Mouse (Mus musculus): ENCODE measurements around the gene Diexf.

Gene Diexf

DNA sequence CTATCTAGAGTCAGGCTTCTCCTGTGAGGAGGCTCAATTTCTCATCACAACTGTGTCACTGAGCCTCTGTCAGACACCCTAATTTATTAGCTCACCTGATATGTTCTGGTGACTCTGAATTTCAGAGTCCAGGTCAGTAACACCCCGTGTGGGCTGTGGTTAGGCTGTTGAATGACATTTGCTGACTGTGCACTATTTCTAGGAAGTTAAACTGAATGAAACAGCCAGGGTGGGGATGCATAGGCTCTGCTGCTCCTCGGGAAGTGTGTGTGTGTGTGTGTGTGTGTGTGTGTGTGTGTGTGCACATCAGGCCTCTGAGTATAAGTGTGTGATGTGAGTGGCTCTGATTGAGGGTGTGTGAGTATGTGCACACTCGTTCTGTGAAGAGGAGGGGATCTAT is 8.6 kb upstream of the Diexf start:
- no peak for DNase-seq (ENCODE audit: low read depth, low spot score)

DNA sequence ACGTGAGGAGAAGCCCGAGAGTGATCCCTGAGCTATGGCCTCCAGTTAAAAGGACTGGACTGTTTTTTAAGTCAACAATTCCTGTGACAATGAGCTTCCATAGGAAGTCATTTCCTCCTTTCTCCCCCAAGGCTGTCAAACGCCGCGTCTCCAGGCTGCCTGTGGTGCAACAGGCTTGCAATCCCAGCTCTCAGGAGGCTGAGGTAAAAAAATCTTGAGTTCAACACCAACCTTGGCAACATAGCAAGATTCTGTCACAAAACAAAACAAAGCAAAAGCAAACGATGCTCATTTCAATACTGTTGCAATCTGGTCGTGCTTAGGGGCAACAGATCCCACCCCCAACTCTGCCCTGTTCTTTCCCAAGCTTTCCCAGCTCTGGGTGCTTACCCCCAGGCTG is 8.0 kb upstream of the Diexf start:
- DNase-seq (ENCODE audit: low read depth, low spot score), result peak; percentile 62

DNA sequence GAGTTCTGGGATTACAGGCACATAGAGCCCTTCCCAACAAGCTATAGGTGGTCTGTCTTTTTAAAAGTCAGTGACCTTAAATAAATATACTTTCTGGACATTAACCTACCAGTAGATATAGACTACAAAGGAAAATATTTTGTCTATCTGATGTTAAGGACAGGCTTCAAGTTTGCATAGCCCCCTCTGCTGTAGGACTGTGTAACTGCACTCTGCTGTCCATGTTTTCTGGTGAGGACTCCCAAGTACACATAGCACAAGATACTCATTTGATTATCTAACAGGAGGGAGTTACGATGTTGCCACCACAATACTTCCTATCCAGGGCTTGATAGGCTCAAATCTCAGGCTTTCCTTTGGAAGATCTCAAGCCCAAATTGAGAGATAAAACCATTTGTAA is 3.7 kb upstream of the Diexf start:
- DNase-seq (ENCODE audit: low read depth, low spot score), result peak; percentile 17

DNA sequence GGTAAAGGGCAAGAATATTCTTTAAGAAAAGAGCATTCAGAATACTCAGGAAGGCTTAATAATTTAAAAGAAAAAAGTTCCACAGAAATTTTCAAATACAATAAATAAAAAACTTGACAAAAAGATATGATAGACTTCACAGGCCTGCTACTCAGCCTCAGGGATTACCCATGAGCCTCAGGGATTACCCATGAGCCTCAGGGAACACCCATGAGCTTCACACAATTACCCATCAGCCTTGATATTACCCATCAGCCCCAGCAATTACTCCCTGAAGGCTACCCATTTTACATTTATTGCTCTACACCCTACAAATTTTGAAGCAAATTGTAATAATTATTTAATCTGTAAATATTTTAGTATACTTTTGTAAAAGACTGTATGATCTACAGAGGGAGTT is 2.3 kb upstream of the Diexf start:
- DNase-seq (ENCODE audit: low read depth, low spot score), result no peak

DNA sequence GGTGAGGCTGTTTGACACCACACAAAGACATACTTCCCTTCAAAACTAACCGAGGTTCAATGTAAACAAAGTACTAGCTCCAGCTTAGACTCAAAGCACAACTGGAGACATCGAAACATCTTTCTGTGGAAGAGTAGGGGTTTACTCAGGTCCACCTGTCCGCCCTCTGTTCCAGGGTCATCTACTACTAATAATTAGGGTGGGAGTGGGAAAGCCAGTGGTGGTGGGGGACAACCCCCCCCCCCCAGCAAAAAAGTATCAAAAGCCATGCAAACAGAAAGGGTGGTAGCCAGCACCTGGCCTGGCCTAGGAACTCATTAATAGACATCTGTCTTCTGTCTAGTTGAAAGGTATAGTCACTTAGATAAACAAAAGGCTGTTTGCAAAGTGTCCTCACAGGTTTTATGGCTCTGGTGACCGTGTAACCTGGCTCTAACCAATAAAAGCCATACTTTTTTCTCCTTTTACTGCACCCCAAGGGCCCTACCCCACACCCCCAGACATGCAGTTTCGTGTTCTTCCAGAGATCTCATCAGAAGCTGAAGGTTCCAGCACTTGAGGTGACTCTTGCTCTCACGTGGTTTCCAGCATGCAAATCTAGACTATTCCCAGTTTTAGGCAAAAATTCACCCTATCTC is 1.4 kb upstream of the Diexf start:
- no peak for DNase-seq (ENCODE audit: low read depth, low spot score)

DNA sequence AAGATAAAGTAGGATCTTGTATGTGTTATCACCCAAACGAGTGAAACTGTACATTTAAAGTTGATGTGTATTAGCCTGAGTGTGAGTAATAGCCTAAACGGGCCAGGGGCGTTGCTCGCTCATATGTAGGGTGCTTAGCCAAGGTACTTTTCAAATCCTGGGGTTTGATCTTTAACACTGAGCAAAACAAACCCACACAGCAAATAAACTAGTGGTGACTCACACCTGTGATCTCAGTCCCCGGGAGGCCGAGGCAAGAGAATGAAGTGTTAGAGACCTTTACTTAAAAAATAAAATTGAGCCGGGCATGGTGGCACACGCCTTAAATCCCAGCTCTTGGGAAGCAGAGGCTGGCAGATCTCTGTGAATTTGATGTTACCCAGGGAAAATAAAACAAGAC is 767 bp upstream of the Diexf start:
- peak; percentile 60 for DNase-seq (ENCODE audit: low read depth, low spot score)

DNA sequence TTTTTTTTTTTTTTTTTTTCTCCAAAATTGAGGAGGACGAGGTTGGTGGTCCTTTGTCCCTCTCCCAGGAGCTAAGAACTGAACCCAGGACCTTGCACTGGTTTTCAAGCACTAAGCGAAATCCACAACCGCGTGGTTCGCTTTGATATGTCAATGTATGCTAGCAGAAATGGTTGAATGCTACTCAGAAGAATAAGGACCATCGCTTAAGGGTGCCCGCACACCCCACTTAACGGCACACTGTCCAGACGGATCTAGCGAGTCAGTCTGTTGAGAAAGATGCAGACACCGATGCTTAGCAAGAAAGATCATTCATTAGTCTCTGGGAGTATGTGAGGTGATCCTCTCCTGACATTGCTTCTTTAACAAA is 369 bp upstream of the Diexf start:
- DNase-seq (ENCODE audit: low read depth, low spot score), result no peak

DNA sequence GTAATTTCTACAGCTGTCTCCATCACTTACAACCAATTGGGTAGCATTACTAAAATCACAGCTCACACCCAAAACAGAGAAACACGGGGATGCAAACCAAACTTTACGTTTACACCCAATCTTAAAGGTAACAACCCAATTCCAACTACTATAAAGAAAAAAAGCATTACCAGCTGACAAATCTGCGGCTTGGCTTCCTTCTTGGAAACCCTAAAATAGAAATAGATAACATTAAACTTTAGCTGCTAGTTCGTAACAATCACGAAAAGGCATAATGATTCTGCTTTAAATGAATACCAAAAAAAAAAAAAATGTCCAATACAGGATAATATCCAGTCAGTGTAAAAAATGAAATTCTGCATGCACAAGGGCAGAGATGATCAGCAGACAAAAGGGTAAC is 751 bp downstream of the Diexf start:
- no peak for DNase-seq (ENCODE audit: low read depth, low spot score)

DNA sequence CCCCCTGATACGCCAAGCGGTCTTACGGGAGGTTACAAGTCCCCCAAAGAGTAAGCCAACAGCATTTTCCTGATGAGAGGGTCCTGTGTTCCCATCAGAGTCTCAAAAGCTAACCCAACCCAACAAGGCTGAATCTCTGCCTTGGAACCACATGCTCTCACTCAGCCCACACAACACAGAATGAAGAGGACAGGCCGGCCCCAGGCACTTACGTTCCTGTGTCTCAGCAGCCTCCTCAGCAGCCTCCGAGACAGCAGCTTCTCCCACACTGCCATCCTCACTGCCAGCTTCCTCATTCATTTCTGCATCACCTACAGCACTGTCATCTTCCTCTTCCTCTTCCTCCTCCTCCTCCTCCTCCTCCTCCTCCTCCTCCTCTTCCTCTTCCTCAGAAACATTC is 2.0 kb downstream of the Diexf start:
- DNase-seq (ENCODE audit: low read depth, low spot score), result no peak

DNA sequence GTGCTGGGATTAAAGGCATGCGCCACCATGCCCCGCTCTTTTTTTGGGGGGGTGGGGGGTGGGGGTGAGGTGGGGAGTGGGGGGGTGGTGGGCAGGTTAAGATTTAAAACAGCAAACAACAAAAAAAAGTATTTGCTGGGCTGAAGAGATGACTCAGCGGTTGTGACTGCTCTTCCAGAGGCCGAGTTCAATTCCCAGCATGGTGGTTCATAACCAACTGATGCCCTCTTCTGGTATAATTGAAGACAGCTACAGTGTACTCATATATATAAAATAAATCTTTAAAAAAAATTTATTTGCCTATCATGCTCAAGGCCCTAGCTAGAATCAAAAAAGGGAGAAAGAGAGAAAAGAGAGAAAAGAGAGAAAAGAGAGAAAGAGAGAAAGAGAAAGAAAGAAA is 4.2 kb downstream of the Diexf start:
- peak; percentile 81 for DNase-seq (ENCODE audit: low read depth, low spot score)

DNA sequence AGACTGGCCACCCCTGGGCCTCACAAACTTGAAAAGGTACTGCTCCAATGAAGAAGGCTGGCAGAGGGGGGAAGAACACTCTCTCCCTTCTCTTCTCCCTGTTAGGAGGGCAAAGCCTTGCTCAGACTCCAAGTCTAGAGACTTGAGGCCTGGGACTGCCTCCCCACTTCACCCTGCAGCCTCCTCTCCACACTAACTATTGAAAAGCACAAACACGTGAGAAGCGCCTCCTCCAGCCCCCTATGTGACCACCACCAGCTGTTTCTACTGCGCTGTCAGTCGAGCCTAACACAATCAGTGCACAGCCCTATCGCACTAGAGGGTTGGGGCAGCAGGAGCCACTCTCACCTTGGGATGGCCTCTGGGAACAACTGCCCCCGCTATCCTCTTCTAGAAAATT is 6.8 kb downstream of the Diexf start:
- DNase-seq (ENCODE audit: low read depth, low spot score), result no peak

DNA sequence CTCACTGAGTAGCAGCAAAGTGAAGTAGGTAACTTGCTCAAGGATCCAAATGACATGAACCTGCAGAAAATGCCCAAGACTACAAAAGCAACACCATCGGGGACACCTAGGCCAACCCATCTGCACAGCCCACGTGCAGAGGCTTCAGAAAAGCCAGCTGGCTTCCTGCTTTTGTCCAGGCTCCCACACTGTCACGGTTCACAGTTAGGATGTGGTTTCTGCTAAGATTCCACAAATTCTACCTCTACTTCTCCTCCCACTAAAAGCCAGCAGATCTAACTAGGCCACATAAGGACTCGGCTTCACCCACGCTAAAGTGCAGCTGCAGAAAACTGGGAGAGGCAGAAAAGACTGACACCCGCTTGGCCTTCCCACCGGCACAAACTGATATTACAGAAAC is 7.3 kb downstream of the Diexf start:
- no peak for DNase-seq (ENCODE audit: low read depth, low spot score)

DNA sequence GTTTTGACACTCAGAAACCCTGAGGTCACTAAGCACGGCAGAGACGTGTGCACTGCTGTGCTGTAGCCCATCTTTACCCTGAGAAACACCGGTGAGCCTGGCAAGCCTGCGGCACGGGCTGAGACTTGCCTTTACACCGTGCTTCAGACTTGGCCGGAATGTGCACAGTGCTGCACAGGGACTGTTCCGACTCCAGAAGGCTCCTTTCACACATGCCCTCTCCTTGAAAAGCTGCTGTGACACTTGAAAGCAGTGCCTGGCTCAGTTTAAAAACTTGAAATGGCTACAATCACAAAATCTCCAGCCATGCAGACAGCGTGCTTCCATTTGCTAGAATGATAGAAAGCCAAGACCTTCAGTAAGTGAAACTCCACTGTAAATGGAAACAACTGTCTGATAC is 18.0 kb downstream of the Diexf start:
- DNase-seq (ENCODE audit: low read depth, low spot score), result no peak

DNA sequence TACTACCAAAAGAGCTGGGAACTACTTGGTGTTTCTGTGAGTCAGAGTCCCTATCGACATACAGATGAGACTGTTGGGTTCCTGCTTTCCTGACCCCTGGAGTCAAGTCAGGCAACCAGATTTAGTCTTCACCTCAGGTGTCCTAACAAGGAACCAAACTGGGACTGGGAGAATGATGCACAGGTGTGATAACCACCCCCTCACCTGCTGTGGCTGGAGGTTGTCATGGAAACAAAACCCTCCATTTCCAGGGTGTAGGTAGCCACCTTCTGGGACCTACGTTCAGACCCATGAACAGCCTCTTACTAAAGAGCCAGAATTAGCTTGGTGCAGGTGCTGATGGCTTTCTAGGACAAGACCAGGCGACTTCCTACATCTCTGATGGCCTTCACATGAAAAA is 27.1 kb downstream of the Diexf start:
- no peak for DNase-seq (ENCODE audit: low read depth, low spot score)

DNA sequence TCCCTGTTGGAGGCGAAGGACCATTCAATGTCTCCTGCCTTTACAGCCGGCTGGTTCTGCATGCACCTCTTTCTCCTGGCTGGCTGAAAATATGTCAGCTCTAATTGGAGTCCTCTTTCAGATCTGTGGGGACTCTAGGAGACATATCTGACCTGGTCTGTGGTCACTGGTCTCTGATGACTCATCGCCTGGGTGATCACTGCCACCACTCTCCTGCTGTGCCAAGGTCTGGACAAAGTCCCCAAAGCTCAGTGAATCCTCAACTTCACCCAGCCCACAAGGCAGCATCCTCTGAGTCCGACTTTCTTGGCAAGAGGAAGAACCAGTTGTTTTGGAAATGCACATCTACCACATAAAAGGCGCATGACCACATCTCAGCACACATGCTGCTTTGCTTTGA is 27.5 kb downstream of the Diexf start:
- DNase-seq (ENCODE audit: low read depth, low spot score), result peak; percentile 29

DNA sequence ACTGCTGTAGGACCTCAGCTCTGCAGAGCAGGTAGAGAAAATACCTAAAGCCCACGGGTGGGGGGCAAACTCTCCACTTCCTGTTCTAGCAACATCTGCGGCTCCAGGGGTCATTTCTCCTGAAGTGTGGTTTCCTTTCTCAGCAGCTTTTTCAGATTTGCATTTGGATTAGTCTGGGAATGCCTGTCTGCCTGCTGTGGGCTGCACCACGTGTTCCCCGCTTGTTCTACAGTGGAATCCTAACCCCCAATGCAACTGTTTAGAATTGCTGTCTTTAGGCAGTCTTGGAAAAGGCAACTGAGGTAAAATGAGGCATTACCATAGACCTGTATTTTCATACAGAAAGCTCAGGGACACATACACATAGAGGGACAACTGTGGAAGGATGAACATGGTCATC is 28.0 kb downstream of the Diexf start:
- DNase-seq (ENCODE audit: low read depth, low spot score), result no peak

DNA sequence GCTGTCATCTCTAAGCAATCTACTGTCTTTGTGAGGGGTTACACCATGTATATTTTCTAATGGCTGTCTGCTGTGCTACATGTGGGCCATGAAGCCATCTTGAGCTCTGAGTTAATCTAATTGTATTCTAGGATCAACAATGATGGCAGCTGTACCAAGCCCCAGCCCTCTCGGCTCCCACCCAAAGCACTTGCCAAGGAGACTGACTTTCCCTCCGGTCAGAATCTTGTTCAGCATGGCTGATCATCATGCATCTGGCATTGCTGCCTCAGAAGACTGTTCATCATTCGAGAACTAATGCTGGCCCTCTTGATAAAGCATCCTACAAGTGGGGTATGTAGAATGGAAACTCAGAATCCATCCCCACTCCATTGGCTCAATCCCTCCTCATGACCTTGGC is 31.1 kb downstream of the Diexf start:
- DNase-seq (ENCODE audit: low read depth, low spot score), result no peak

DNA sequence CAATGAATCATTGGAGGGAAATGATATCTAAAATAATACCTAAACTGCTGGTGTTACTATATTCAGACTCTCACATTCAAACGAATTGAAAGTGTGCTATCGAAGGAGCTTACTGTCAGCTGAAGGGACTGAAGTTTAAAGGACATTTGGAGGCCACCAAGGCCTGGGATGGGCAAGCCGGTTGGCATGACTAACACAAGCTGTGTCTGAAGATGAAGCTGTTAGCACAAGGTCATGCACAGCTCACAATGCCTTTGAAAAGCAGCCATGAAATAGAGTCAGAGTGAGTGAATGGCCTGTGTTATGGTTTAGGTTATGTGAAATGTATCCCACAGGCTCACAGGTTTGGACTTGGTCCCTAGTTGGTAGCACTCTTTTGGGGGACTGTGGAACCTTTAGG is 36.5 kb downstream of the Diexf start:
- no peak for DNase-seq (ENCODE audit: low read depth, low spot score)

DNA sequence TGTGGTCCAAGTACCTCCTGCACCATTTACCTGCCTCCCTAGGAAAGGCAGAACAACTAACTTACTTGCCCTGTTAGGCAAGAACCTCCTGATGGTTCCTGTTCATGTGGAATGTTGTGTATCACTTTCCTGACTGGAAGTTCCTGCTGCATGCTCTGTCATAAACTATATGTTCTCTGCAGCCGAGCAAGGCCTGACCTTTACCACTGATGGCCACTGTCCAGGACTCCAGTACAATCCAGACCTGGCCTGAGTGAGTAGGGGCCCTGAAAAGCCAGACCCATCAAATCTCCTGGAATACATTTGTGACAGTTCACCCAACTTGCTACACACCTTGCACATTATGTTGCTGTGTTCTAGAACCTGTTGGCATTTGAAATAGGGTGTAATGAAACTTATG is 37.3 kb downstream of the Diexf start:
- no peak for DNase-seq (ENCODE audit: low read depth, low spot score)

DNA sequence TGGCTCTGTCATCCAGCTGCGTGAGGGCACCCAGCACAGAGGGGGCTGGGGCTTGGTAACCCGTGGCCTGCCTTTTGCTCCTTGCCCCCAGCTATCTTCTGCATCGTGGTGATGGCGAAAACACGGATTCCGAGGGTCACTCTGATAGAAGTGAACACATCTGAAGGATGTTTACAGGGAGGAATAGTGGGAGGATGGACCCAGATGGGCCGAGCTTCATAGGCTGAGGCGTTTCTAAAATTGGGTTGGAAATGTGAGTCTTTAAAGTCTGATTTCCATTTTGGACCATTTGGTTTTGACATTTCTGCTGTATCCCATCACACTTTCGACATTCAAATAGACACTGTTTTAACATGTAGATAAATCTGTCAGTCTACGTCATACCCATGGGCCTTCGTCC is 39.2 kb downstream of the Diexf start:
- no peak for DNase-seq (ENCODE audit: low read depth, low spot score)

DNA sequence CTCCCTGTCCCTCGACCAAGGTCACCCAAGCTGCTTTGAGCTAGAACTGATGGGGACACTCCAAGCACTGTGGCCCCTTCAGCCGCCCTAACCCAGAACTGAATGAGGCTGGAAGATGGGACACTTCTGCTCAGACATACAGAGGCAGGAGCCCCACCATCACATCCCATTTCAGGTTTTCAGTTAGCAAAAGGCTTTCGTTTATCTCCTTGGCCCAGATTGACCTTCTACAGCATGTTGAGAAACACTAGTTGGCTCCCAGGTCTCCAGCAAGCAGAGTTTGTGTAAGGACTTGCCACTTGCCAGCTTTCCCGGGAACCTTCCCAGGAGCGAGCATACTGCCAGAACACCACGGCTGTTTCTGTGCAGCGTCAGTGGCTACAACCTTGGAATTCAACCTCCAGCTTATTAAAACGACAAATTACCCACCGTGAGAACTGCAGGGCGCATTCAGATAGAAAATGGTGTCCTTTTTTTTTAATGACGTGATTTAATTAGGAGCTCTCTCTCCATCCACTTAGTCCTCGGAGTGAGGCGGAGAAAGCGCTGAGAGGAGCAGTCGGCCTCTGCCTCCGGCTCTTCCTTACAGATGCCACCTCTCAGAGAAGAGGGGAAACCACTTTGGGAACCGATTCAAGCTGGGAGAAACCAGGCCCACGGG is 39.7 kb downstream of the Diexf start:
- no peak for DNase-seq (ENCODE audit: low read depth, low spot score)

DNA sequence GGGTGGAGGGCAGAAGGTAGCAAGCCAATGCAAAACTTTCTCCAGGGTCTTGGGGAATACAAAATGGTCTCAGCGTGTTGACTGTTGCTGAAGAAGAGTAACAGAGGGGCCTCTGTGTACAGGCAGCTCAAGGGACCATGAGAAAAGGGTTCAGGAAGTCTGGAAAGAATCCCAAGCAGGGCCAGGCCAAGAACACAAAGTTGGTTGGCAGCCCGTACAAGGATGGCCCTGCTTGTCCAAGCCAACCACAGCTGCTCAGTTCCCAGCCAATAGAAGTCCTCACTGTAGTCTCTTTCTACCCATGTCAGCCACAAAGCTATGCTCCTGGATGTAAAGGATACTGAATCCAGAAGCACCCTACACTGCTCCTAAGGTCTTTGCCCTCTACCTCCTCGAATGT is 40.4 kb downstream of the Diexf start:
- DNase-seq (ENCODE audit: low read depth, low spot score), result no peak

DNA sequence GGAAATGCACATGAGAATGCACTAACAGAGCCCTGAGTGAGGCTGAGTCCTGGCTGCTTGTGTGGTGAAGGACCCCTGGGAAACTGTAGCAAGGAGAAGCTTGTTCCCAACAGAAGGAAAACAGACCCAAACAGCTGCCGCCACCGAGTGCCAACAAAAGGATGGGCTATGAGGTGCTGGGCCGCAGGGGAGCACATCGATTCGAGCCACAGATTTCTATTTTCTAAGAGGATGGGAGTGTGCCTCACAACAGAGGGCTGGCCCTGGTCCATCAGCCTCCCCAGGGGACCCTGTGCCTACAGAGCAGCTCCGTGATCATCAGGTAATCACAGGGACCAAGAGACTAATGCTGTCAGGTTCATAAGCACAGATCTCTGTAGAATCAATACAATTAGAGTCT is 40.9 kb downstream of the Diexf start:
- DNase-seq (ENCODE audit: low read depth, low spot score), result no peak

DNA sequence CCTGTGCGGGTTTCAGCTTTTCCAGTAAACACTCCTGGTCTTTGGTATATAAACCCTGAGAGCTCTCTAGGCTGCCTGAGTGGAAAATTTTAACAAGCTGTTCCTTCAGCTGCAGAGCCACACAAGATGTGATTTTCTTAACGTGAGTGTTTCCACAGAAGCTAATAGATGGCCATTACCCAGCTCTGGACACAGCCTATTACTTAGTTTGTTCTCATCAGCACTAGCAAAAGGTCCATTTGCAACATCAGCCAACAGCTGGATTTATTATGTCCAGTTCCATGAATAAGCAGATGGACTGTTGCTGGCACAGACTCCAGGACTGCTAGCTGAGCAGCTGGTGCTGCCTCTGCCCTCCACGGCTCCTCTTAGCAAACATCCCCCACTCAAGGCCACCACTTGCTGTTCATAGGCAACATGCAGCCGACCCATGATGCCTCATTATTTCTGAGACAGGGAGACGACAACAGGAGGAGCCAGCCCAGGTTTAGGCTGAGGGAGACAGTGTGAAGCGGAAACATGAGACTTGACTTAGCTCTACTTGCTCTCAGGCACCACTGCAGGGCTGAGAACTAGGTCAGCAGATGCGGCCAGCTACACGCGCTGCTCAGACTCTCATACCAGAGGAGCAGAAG is 43.1 kb downstream of the Diexf start:
- DNase-seq (ENCODE audit: low read depth, low spot score), result peak; percentile 6

Data from 3T3-L1 (cell line).